Mouse (Mus musculus) neural tube, embryonic 14.5 days (tissue): Measurements from ENCODE around the gene Xpot. TPM values are rescaled to one million over a fixed set of nuclear protein-coding genes. Genes with fewer than 3 reads are reported as not detected.

Experiments used
- ATAC-seq: fragments of 200-750 bp; cut with Nextera tagmentation; 2 replicates; pipeline ENCODE4 v1.8.0; 2017; ENCODE audit warnings: low read depth, mild to moderate bottlenecking, moderate TSS enrichment, moderate library complexity
- H3K27ac ChIP-seq: fragments of 300-500 bp; sonication (generic); 2 replicates; pipeline ENCODE4 v1.5.1; 2014; ENCODE audit warnings: low read depth, mild to moderate bottlenecking, control low read depth, low read length, moderate library complexity, mixed read lengths
- H3K27me3 ChIP-seq: fragments of 300-500 bp; sonication (generic); 2 replicates; pipeline ENCODE4 v1.6.1; 2014; ENCODE audit warnings: low read length; ENCODE audit not compliant: control insufficient read depth, insufficient read depth
- H3K36me3 ChIP-seq: fragments of 300-500 bp; sonication (generic); 2 replicates; pipeline ENCODE4 v1.6.1; 2014; ENCODE audit warnings: low read length, mixed read lengths; ENCODE audit not compliant: control insufficient read depth, insufficient read depth
- H3K4me1 ChIP-seq: fragments of 300-500 bp; sonication (generic); 2 replicates; pipeline ENCODE4 v1.6.1; 2014; ENCODE audit warnings: low read length; ENCODE audit not compliant: control insufficient read depth, insufficient read depth
- H3K4me2 ChIP-seq: fragments of 300-500 bp; sonication (generic); 2 replicates; pipeline ENCODE4 v1.6.1; 2014; ENCODE audit warnings: mild to moderate bottlenecking, low read depth, low read length, control low read depth
- H3K4me3 ChIP-seq: fragments of 300-500 bp; sonication (generic); 2 replicates; pipeline ENCODE4 v1.5.1; 2014; ENCODE audit warnings: low read depth, low read length, control low read depth, mixed read lengths
- H3K9ac ChIP-seq: fragments of 300-500 bp; sonication (generic); replicated peaks from 2 replicates; pipeline ENCODE4 v1.6.1; 2014; ENCODE audit warnings: low read depth, mild to moderate bottlenecking, control low read depth, low read length, mixed read lengths
- H3K9me3 ChIP-seq: fragments of 300-500 bp; sonication (generic); 2 replicates; pipeline ENCODE4 v1.6.1; 2016; ENCODE audit warnings: low read length; ENCODE audit not compliant: control insufficient read depth
- WGBS: fragments of 180-500 bp; shearing (Covaris S2); extraction: QIAGEN DNeasy Blood & Tissue Kit; methylation state at CpG from one replicate; pipeline ENCODE4 v1.1.7; 2014; 5-methylcytosine and 5-hydroxymethylcytosine counted together
- polyA plus RNA-seq: library from polyadenylated mRNA; unstranded; fragments of >200 nt; fragmentation: Nextera tagmentation; extraction: Ambion mirVana; gene quantifications from 2 replicates; pipeline ENCODE4 v1.2.1, GENCODE M21; 2014

Gene Xpot
- polyA plus RNA-seq, 1 experiment from 2014 or later = 28.4 TPM

DNA sequence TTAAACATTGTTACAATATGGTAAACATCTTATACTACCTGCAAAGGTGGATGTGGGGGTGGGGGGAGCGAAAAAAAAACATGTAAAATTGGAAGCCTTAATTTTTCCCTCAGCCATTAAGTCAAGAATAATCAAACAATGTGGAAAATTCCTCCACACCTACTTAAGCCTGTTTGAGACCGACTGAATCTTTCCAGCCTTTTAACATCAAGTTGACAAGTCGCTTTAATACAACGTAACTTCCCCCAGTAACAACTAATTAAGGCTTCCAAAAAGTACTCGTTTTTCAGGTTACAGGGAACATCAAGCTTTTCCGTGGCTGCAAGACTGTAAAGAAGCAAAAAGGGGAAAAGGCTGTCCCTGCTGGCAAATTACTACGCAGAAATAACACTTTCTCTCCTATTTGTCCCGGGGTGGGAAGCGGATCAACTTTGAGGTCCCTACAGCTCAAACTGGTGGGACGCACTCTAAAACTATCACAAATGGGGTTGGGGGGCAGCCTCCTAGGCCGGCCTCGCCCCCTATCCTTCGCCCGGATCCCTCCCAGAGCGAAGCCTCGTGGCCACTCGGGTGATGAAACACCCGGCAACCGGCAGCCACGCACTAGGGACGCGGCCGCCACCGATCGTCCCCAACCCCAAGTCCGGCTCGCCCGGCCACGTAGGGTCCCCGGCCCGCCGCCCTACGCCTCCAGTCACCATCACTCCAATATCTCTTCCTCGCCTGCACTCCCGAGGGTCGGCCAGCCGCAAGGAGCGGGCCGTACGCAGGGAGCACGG is 536 bp downstream of the Xpot start:
- no peaks in the 10 kb centered on the region for H3K27me3 ChIP-seq

DNA sequence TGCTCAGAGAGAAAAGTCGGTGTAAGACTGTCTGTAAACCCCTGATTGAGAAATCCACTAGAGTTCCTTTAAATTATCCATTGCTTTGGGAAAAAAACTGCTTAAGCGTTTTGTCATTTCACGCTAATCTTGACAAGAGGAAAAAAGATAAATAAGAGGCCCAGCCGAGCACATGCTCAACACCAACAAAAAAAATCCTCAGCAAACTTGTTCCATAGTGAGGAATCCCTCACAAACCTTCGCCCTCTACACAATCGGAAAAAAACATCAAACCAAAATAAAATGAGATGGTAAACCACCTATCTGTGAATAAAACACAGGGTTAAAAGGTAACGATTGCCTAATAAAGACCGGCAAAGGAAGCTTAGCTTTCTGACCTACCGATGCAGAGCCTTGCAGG is 1.1 kb downstream of the Xpot start:
- Histone ChIP-seq H3K27me3 (no peaks in the 10 kb centered on the region), H3K36me3 (peaks cover 5% of the 10 kb centered on the region; the same call in 1 of the 2 replicates), H3K27ac (no peak overlapping the region), H3K9me3 (no peaks in the 10 kb centered on the region), H3K9ac (peak overlapping the region; percentile 75; the same call in 1 of the 2 replicates), H3K4me2 (peak overlapping the region; percentile 71), H3K4me1 (peaks cover 7% of the 10 kb centered on the region), H3K4me3 (peak overlapping the region; percentile 85)
- WGBS = 19% methylated on average over 9 of the region's 9 CpGs
- no peak for ATAC-seq

More for the DNA sequence above, 536 bp downstream of the Xpot start:
- Histone ChIP-seq H3K4me3 (peak overlapping the region; percentile 85), H3K9me3 (no peaks in the 10 kb centered on the region), H3K27ac (peak overlapping the region; percentile 90), H3K4me2 (peak overlapping the region; percentile 71), H3K36me3 (peaks cover 5% of the 10 kb centered on the region; the same call in 1 of the 2 replicates), H3K4me1 (peaks cover 7% of the 10 kb centered on the region), H3K9ac (peak overlapping the region; percentile 75)
- no peak; the same call in 1 of the 2 replicates for ATAC-seq
- WGBS = under 1% methylated on average over 37 of the region's 41 CpGs

DNA sequence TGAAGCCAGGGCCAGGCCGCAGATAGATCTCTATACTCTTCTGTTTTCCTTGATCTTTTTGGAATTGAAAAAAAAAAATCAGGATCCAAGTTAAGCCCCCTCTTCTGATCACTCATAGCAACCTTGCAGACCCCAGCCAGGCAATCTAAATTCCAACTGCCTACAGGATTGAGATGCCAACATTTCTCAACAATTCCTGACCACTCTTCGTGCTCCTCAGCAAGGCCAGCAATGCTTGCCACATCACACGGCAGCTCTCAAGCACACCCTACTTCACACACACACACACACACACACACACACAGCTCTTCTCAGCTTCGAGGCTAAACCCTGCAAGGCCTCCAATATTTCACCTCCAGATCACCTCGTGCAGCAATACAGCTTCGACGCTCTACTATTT is 2.5 kb downstream of the Xpot start:
- WGBS = 86% methylated on average over 7 of the region's 7 CpGs
- no peaks in the 10 kb centered on the region for H3K27me3 ChIP-seq
- no peak overlapping the region for H3K27ac ChIP-seq
- H3K9ac ChIP-seq = no peak overlapping the region
- no peak overlapping the region for H3K4me3 ChIP-seq
- peaks cover 7% of the 10 kb centered on the region for H3K4me1 ChIP-seq
- H3K4me2 ChIP-seq = no peak overlapping the region
- H3K9me3 ChIP-seq = no peaks in the 10 kb centered on the region
- H3K36me3 ChIP-seq = peaks cover 8% of the 10 kb centered on the region; the same call in 1 of the 2 replicates
- no peak for ATAC-seq

DNA sequence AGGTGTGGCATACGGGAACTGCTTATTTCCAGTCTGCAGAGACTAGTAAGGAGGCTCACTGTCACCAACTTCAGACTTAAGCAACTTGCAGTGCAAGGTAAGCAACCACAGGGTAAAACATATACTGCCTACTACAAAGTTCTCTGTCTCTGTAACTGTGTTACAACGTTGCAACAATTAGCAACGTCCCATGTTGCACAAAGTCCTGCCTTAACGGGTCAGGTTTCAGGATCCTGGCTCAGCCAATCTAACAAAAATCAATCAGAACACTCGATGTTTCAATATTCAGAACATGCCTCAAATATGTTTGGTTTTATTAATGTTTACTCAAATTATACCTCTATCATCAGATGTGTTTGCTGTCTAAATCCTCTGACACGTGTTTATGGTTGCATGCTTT is 3.7 kb downstream of the Xpot start:
- peaks cover 12% of the 10 kb centered on the region; the same call in 1 of the 2 replicates for H3K36me3 ChIP-seq
- 92% methylated on average over 6 of the region's 6 CpGs for WGBS
- H3K27ac ChIP-seq = no peak overlapping the region
- H3K4me1 ChIP-seq = peaks cover 7% of the 10 kb centered on the region
- ATAC-seq = no peak
- no peak overlapping the region for H3K9ac ChIP-seq
- H3K27me3 ChIP-seq = no peaks in the 10 kb centered on the region
- no peaks in the 10 kb centered on the region for H3K9me3 ChIP-seq
- no peak overlapping the region for H3K4me2 ChIP-seq
- no peak overlapping the region for H3K4me3 ChIP-seq

DNA sequence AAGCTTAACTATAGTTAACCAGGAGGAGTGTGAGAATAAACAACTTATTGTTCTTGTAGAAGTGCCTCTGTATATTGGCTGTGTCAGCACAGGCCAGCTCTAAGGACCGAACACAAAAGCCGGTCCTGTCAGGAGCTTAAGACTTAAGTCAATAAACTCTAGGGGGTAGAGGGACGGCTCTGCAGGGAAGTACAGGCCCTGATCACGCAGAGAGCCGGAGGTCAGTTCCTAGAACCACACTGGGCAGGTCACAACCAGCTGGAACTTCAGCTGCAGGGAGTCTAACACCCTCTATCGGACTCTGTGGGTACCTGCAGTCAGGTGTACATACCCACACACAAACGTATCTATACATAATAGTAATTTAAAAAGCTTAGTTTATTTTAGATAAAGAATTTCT is 10.2 kb downstream of the Xpot start:
- Histone ChIP-seq H3K4me3 (no peak overlapping the region), H3K9ac (no peak overlapping the region), H3K4me1 (no peaks in the 10 kb centered on the region), H3K27ac (no peak overlapping the region), H3K27me3 (no peaks in the 10 kb centered on the region), H3K36me3 (peaks cover 34% of the 10 kb centered on the region), H3K9me3 (no peaks in the 10 kb centered on the region), H3K4me2 (no peak overlapping the region)
- ATAC-seq = no peak
- WGBS = 50% methylated on average over 7 of the region's 7 CpGs

DNA sequence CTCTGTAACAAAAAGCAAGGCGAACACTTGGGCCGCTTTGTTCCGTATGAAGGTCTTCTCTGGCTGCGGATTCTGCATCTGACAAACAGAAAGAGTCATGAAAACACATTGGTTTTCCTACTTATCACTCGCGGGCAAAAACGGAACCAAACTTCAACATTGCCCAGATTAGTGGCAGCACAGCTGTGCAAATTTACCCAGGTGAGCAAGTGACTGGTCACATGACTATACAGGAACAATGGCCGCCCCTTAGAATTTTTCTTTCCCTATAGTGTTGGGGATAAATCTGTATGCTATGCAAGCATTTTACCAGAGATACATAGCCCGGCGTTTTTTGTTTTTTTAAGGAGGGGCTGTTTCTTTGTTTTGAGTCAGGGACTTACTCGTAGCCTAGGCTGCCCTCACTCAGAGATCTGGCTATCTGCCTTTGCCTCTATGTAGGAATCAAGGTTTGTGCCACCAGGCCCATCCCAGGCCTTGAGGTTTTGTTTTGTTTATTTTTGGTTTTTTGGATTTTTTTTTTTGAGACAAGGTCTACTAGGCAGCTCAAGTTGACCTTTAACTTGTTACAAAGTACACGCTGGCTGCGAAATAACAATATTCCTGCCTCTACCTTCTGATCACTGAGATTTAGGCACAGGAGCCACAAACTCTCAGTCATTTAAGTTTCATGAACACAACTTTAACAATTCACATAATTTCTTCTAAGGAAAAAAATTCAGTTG is 10.8 kb downstream of the Xpot start:
- no peak overlapping the region for H3K27ac ChIP-seq
- no peaks in the 10 kb centered on the region for H3K4me1 ChIP-seq
- no peak overlapping the region for H3K4me2 ChIP-seq
- no peaks in the 10 kb centered on the region for H3K27me3 ChIP-seq
- H3K36me3 ChIP-seq = peaks cover 34% of the 10 kb centered on the region
- ATAC-seq = no peak
- no peak overlapping the region for H3K4me3 ChIP-seq
- H3K9me3 ChIP-seq = no peaks in the 10 kb centered on the region
- WGBS = 96% methylated on average over 13 of the region's 13 CpGs
- no peak overlapping the region for H3K9ac ChIP-seq

DNA sequence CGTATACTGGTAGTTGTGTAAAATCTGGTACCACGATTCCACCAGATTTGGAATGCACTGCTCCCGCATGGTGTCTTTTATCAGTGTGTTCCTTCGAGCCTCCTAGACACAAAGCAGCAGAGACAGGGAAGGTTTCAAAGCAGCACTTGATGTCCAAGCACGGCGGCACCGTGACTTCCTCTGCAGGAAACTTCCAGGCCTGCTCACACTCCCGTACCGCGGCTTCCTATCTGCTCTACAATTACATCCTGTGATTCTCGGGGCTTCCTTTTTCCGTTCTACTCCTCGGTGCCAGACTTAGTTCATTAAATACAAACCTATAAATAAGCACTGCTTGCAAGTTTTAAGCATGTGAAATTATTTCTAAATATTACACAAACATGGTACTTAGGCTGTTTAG is 12.6 kb downstream of the Xpot start:
- H3K4me3 ChIP-seq = no peak overlapping the region
- WGBS = 89% methylated on average over 13 of the region's 13 CpGs
- H3K27ac ChIP-seq = no peak overlapping the region
- peaks cover 36% of the 10 kb centered on the region for H3K36me3 ChIP-seq
- no peaks in the 10 kb centered on the region for H3K27me3 ChIP-seq
- no peak overlapping the region for H3K9ac ChIP-seq
- H3K4me2 ChIP-seq = no peak overlapping the region
- H3K4me1 ChIP-seq = no peaks in the 10 kb centered on the region
- H3K9me3 ChIP-seq = no peaks in the 10 kb centered on the region
- no peak for ATAC-seq

DNA sequence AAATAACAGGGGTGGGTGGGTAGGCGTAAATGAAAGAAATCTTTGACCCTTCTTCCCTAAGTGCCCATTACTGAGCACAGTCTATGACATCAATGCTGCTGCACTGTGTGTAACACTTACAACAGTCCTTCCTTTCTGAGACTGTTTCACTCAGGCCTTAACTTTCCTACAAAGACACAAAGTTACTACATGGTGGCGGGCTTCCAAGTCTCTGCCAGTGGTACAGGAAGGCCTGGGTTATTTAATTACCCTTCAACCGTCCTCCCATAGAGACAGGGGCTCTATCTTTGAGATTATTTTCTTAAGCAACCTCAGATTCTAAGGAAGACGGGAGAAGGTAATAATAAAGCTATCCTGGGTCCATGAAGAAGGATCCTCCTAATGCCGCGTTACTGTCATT is 13.7 kb downstream of the Xpot start:
- no peaks in the 10 kb centered on the region for H3K9me3 ChIP-seq
- H3K36me3 ChIP-seq = peaks cover 32% of the 10 kb centered on the region
- no peak overlapping the region for H3K9ac ChIP-seq
- no peak overlapping the region for H3K4me2 ChIP-seq
- H3K4me1 ChIP-seq = no peaks in the 10 kb centered on the region
- no peak for ATAC-seq
- H3K4me3 ChIP-seq = no peak overlapping the region
- H3K27ac ChIP-seq = no peak overlapping the region
- H3K27me3 ChIP-seq = no peaks in the 10 kb centered on the region
- 91% methylated on average over 6 of the region's 6 CpGs for WGBS

DNA sequence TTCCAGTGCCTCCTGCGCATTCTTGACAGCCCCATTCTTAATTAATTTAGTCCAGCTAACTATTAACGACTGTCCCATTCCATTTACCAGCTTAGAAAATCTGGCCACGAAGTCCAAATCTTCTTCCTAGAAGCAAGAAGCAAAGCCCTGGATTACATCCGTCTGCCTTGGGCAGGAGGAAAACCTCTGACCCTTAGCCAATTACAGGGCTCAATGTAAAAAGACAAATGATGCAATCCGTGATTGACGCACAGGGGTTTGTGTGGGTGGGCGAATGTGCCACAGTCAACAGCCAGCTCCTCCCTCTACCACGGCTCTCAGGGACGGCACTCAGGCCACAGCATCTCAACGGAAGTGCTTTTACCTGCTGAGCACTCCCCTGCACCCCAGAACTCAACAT is 14.5 kb downstream of the Xpot start:
- no peak overlapping the region for H3K27ac ChIP-seq
- H3K4me2 ChIP-seq = no peak overlapping the region
- no peaks in the 10 kb centered on the region for H3K27me3 ChIP-seq
- no peak overlapping the region for H3K9ac ChIP-seq
- H3K4me3 ChIP-seq = no peak overlapping the region
- no peaks in the 10 kb centered on the region for H3K9me3 ChIP-seq
- H3K36me3 ChIP-seq = peaks cover 36% of the 10 kb centered on the region
- no peak for ATAC-seq
- 82% methylated on average over 9 of the region's 10 CpGs for WGBS
- no peaks in the 10 kb centered on the region for H3K4me1 ChIP-seq
